Mouse (Mus musculus) intestine, embryonic 15.5 days (tissue): Measurements from ENCODE around the gene Apobec3. TPM values are rescaled to one million over a fixed set of nuclear protein-coding genes. Genes with fewer than 3 reads are reported as not detected.

Source experiments
- ATAC-seq: fragments of 200-750 bp; cut with Nextera tagmentation; 2 replicates; pipeline ENCODE4 v1.8.0; 2017; ENCODE audit warnings: moderate TSS enrichment, moderate library complexity
- H3K27ac ChIP-seq: fragments of 300-500 bp; sonication (generic); 2 replicates; pipeline ENCODE4 v1.5.1; 2015; ENCODE audit warnings: mild to moderate bottlenecking, inconsistent platforms
- H3K27me3 ChIP-seq: fragments of 300-500 bp; sonication (generic); replicated peaks from 2 replicates; pipeline ENCODE4 v1.6.1; 2015; ENCODE audit warnings: inconsistent platforms
- H3K36me3 ChIP-seq: fragments of 300-500 bp; sonication (generic); 2 replicates; pipeline ENCODE4 v1.6.1; 2015; ENCODE audit warnings: inconsistent platforms
- H3K4me1 ChIP-seq: fragments of 300-500 bp; sonication (generic); replicated peaks from 2 replicates; pipeline ENCODE4 v1.6.1; 2015; ENCODE audit warnings: inconsistent platforms
- H3K4me2 ChIP-seq: fragments of 300-500 bp; sonication (generic); replicated peaks from 2 replicates; pipeline ENCODE4 v1.6.1; 2015; ENCODE audit warnings: mild to moderate bottlenecking, inconsistent platforms
- H3K4me3 ChIP-seq: fragments of 300-500 bp; sonication (generic); replicated peaks from 2 replicates; pipeline ENCODE4 v1.5.1; 2015; ENCODE audit warnings: inconsistent platforms
- H3K9ac ChIP-seq: fragments of 300-500 bp; sonication (generic); 2 replicates; pipeline ENCODE4 v1.6.1; 2015; ENCODE audit warnings: inconsistent platforms
- H3K9me3 ChIP-seq: fragments of 300-500 bp; sonication (generic); 2 replicates; pipeline ENCODE4 v1.6.1; 2016; ENCODE audit warnings: inconsistent platforms
- WGBS: fragments of 180-500 bp; shearing (Covaris S2); methylation state at CpG from one replicate; pipeline ENCODE4 v1.1.7; 2015; 5-methylcytosine and 5-hydroxymethylcytosine counted together
- polyA plus RNA-seq: library from polyadenylated mRNA; unstranded; fragments of >200 nt; fragmentation: Nextera tagmentation; extraction: Ambion mirVana; gene quantifications from 2 replicates; pipeline ENCODE4 v1.2.1, GENCODE M21; 2015

Gene Apobec3
- polyA plus RNA-seq, 1 experiment from 2014 or later = 13.1 TPM

DNA sequence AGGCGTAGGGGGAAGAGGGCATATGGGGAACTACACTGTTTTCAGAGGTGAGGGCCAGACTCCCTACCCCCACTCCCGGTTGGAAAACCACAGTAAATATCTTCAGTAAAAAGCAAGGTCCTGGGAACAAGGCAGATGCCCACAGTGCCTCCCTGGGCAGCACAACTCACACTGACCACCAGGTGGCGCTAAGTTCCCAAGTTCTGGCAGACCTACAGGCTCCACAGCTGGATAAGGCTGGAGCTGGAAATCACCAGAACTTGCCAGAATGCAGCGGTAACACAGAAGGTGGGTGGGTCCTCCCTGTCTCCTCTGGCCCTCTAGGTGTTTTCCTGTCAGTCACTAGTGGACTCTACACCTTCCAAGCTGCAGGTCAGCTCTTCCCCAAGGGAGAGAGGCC is 54.6 kb downstream of the Apobec3 start:
- H3K9me3 ChIP-seq = no peaks in the 10 kb centered on the region
- H3K27me3 ChIP-seq = no peaks in the 10 kb centered on the region
- no peak overlapping the region for H3K4me2 ChIP-seq
- H3K9ac ChIP-seq = no peak overlapping the region
- H3K4me3 ChIP-seq = no peak overlapping the region
- peak; percentile 87 for ATAC-seq
- H3K4me1 ChIP-seq = peaks cover 22% of the 10 kb centered on the region
- 10% methylated on average over 4 of the region's 4 CpGs for WGBS
- no peaks in the 10 kb centered on the region for H3K36me3 ChIP-seq
- H3K27ac ChIP-seq = no peak overlapping the region

DNA sequence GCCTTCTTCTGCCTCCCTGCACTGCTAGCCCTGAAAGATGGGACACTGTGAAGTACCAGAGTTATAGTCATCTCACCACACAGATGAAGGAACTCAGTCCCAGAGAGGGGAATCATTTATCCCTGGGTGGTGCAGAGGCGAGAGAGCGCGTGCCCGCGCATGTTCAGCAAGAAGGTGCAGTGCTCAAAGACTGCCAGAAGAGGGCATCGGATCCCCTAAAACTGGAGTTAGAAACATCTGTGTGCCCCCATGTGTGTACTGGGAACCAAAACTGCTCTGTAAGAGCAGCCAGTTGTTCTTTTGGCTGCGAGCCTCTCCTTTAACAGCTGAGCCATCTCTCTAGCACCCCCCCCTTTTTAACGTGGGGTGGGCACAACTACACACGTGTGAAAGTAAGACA is 55.3 kb downstream of the Apobec3 start:
- Histone ChIP-seq H3K27ac (no peak overlapping the region), H3K36me3 (no peaks in the 10 kb centered on the region), H3K9me3 (no peaks in the 10 kb centered on the region), H3K4me1 (peaks cover 30% of the 10 kb centered on the region), H3K27me3 (no peaks in the 10 kb centered on the region), H3K4me2 (no peak overlapping the region), H3K9ac (no peak overlapping the region), H3K4me3 (no peak overlapping the region)
- ATAC-seq = no peak
- WGBS = 69% methylated on average over 9 of the region's 9 CpGs

DNA sequence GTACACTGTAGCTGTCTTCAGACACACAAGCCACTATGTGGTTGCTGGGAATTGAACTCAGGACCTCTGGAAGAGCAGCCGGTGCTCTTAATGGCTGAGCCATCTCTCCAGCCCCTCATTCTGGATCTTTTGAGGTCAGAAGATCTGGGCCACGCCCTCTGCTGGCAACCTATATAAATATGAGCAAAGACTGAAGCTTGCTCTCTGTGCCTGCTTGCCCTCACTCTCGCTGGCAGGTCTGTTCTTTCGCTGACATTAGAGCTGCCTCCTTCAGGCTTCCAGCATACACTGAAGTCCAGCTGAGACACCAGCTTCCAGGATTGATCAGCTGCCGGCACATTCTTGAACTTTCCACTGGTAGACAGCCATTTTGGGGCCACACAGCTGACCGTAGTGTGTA is 56.2 kb downstream of the Apobec3 start:
- Histone ChIP-seq H3K36me3 (no peaks in the 10 kb centered on the region), H3K4me2 (no peak overlapping the region), H3K4me3 (no peak overlapping the region), H3K9me3 (no peaks in the 10 kb centered on the region), H3K4me1 (peaks cover 37% of the 10 kb centered on the region), H3K27ac (no peak overlapping the region), H3K27me3 (no peaks in the 10 kb centered on the region), H3K9ac (no peak overlapping the region)
- ATAC-seq = no peak
- 64% methylated on average over 6 of the region's 6 CpGs for WGBS

DNA sequence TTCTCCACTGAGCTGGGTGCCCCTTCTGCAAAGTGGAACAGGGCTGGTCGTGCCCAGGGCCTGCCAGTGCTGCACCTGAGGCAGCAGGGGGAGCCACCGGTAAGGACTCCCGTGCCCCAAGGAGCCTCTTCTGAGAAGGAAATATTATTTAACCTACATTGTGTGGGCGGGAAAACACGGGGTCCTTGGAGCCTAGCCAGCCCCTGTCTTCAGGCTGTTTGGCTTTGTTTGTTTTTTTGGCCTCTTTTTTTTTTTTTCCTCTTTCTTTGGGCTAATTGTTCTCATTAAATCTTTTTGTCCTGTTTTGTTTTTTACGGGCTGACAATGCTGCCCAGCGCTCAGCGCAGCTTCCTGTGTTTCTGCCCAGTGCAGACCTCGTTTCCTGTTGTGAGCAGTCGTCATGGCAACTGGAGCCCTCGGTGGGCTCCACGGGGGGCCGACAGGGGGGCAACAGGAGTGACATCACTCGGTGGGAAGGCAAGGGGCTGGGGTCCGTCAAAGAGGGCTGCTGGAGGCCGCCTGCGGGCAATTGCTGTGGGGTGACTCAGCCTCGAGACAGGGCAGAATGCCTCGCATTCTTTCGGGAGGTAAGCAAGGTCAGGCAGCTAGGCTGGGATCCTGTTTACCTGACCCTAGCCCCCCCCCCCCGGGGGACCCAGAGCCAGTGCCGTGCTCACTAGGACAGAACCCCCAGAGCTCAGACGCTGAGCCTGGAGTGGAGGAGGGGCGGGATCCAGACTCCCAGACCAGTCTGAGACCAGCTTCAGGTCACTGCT is 59.0 kb downstream of the Apobec3 start:
- H3K4me2 ChIP-seq = peak overlapping the region; percentile 80
- ATAC-seq = peak; percentile 69
- peak overlapping the region; percentile 52 for H3K27ac ChIP-seq
- 4% methylated on average over 23 of the region's 24 CpGs for WGBS
- H3K27me3 ChIP-seq = no peaks in the 10 kb centered on the region
- H3K4me1 ChIP-seq = peaks cover 37% of the 10 kb centered on the region
- no peaks in the 10 kb centered on the region for H3K9me3 ChIP-seq
- peak overlapping the region; percentile 31 for H3K4me3 ChIP-seq
- H3K9ac ChIP-seq = peak overlapping the region; percentile 44
- no peaks in the 10 kb centered on the region for H3K36me3 ChIP-seq

DNA sequence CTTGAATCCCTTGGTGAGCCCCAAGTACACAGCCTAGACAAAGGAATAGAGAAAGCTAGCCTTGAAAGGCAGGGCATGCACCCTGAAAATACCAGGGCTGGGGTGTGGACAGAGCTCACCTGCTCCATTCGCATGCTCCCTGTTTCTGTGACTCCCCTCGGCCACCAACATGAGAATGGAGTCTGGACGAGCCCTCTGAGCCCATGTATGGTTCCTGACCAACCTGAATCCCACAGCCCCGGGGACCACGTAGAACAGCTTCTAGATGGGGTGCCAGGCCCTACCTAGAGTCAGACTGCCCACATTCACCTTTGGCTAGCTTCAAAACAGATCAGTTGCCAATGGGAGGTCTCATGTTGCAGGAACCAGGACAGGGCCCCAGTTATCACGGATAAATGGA is 59.8 kb downstream of the Apobec3 start:
- H3K9me3 ChIP-seq = no peaks in the 10 kb centered on the region
- H3K9ac ChIP-seq = no peak overlapping the region
- H3K27ac ChIP-seq = peak overlapping the region; percentile 52
- H3K4me1 ChIP-seq = peaks cover 36% of the 10 kb centered on the region
- H3K4me2 ChIP-seq = no peak overlapping the region; the same call in 1 of the 2 replicates
- 64% methylated on average over 6 of the region's 6 CpGs for WGBS
- H3K4me3 ChIP-seq = no peak overlapping the region
- H3K36me3 ChIP-seq = no peaks in the 10 kb centered on the region
- 0 out of 2 replicates have a peak, but pooled peaks have one; percentile 3 for ATAC-seq
- no peaks in the 10 kb centered on the region for H3K27me3 ChIP-seq

DNA sequence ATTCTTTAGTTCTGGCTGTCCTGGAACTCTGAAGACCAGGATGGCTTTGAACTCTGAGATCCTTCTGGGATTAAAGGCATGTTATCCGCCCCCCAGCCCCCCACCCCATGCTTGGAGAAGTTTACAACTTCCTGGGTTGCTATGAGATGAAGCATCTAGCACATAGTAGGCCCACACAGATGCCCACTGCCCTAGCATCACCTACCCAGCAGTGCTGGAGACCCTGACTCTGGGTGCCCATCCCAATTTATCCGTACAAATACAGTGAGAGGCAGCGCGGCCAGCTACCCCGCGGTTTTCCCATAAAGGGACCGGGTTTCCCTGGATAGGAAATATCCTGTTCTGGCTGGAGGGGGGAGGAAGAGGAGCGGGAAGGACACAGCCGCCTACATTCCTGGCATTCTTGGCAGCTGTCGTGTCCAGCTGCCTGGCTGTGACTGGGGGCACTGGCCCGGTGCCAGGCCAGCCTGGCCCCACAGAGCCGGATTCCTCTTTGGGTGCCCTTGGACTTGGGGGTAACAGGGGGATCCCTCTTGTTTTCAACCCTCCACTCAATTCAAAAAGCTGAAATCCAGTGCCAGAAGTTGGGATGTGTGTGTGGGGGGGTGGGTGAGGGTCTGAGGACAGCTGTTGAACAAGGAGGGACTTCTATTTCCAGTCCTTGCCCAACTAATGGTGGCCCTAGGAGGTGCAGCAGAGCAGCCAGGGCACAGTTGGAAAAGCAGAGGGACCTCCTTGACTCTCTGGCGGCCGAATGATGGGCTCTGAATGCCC is 60.5 kb downstream of the Apobec3 start:
- Histone ChIP-seq H3K27ac (peak overlapping the region; percentile 52), H3K4me1 (peaks cover 33% of the 10 kb centered on the region), H3K4me2 (no peak overlapping the region; the same call in 1 of the 2 replicates), H3K36me3 (no peaks in the 10 kb centered on the region), H3K27me3 (no peaks in the 10 kb centered on the region), H3K9me3 (no peaks in the 10 kb centered on the region), H3K9ac (no peak overlapping the region), H3K4me3 (no peak overlapping the region)
- 38% methylated on average over 14 of the region's 14 CpGs for WGBS
- ATAC-seq = peak; percentile 23

DNA sequence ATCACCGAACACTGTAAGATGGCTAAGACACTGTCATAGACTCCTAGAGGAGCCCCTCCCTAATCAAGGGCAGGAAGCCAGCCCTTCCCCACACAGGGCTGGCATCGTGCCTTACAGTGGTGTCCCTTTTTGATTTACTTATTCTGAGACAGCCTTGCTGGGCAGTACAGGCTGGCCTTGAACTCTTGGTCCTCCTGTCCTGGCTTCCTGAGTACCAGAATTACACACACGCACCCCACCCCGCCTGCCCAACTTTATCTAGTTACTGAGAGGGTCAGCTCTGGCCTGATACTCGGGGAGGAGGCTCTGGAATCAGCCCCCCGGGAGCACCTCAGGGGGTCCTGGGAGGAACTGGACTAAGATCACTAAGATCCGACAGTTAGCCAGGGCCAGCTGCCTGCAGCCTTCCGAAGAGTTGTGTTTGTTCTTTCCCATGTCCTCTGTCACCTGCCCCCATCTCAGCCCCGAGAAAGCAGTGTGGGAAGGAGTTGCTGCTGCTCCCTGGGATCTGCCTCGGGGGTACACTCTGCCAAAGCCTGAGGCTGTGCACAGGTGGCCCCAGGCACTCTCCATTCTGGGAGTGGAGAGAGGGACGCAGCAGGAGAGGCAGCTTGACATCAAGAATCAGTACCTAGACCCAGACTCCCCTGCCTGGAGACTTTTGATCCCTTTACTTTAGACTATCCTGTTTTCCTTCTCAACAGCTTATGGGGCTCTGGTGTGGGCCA is 61.2 kb downstream of the Apobec3 start:
- WGBS = 37% methylated on average over 11 of the region's 11 CpGs
- no peak; the same call in 1 of the 2 replicates for ATAC-seq
- H3K36me3 ChIP-seq = no peaks in the 10 kb centered on the region
- no peaks in the 10 kb centered on the region for H3K27me3 ChIP-seq
- H3K9ac ChIP-seq = no peak overlapping the region
- no peak overlapping the region for H3K4me3 ChIP-seq
- H3K4me1 ChIP-seq = peaks cover 33% of the 10 kb centered on the region
- H3K9me3 ChIP-seq = no peaks in the 10 kb centered on the region
- no peak overlapping the region for H3K4me2 ChIP-seq
- peak overlapping the region; percentile 17; the same call in 1 of the 2 replicates for H3K27ac ChIP-seq

DNA sequence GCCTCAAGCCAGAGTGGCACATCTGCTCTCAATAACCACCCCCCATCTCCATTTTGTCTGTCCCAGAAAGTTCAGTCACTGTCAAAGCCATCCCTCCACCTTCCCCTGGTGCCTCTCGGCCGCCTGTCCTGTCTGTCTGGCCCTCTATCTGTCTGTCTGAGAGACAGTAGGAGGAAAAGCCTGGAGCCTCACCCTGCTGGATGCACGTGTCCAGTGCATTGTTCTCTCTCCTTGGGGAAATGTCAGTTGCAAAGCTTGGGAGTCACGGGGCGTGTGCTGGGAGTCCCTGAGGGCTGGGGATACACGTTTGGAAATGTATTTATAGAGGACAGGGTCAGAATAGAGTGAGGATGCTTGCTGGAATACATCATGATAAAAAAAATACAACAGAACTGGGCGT is 62.0 kb downstream of the Apobec3 start:
- 68% methylated on average over 7 of the region's 7 CpGs for WGBS
- no peak for ATAC-seq
- no peak overlapping the region for H3K27ac ChIP-seq
- H3K4me3 ChIP-seq = no peak overlapping the region
- H3K4me1 ChIP-seq = peaks cover 32% of the 10 kb centered on the region
- H3K36me3 ChIP-seq = no peaks in the 10 kb centered on the region
- H3K9ac ChIP-seq = no peak overlapping the region; the same call in 1 of the 2 replicates
- H3K27me3 ChIP-seq = no peaks in the 10 kb centered on the region
- no peaks in the 10 kb centered on the region for H3K9me3 ChIP-seq
- H3K4me2 ChIP-seq = no peak overlapping the region

DNA sequence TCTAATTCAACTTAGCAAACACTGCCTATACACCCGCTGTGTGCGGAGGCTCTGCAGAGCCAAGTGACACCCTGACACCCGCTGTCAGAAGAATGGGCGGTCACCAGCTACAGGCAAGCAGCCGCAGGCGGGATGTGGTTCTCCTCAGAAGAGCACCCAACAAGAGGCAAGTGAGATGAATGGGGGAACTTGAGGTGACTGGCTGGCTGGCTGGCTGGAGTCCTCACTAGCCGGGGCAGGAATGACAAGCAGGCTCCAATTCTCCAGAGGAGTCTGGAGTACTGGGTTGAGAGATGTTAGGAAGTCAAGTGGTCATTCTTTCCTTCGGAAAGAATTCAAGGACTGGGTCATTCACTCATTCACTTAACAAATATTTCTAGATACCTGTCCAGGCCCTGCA is 65.1 kb downstream of the Apobec3 start:
- WGBS = 74% methylated on average over 8 of the region's 8 CpGs
- Histone ChIP-seq H3K36me3 (no peaks in the 10 kb centered on the region), H3K27me3 (no peaks in the 10 kb centered on the region), H3K9ac (no peak overlapping the region), H3K27ac (no peak overlapping the region), H3K9me3 (no peaks in the 10 kb centered on the region), H3K4me3 (no peak overlapping the region), H3K4me1 (peaks cover 10% of the 10 kb centered on the region), H3K4me2 (no peak overlapping the region)
- no peak for ATAC-seq

DNA sequence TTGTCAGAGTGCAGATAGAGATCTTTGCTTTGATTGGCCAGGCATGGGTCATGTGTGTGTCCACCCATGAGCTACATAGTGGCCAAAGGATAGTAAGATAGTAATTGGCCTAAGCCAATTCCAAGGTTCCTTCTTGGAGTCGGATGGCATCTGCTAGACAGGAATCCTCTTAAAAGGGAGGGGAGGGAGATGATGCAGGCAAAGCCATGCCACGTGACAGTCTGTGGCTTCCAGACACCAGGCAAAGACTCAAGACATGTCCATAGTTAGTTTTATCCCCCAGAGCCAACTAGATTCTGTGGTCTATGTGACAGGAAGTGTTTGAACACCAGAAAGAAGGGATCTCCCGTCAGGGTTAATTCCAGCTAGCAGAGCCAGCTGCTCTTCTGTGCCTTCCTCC is 67.0 kb downstream of the Apobec3 start:
- Histone ChIP-seq H3K4me2 (no peak overlapping the region), H3K27me3 (no peaks in the 10 kb centered on the region), H3K36me3 (no peaks in the 10 kb centered on the region), H3K4me1 (no peaks in the 10 kb centered on the region), H3K9me3 (no peaks in the 10 kb centered on the region), H3K9ac (no peak overlapping the region), H3K27ac (no peak overlapping the region), H3K4me3 (no peak overlapping the region)
- ATAC-seq = no peak
- 54% methylated on average over 3 of the region's 3 CpGs for WGBS

DNA sequence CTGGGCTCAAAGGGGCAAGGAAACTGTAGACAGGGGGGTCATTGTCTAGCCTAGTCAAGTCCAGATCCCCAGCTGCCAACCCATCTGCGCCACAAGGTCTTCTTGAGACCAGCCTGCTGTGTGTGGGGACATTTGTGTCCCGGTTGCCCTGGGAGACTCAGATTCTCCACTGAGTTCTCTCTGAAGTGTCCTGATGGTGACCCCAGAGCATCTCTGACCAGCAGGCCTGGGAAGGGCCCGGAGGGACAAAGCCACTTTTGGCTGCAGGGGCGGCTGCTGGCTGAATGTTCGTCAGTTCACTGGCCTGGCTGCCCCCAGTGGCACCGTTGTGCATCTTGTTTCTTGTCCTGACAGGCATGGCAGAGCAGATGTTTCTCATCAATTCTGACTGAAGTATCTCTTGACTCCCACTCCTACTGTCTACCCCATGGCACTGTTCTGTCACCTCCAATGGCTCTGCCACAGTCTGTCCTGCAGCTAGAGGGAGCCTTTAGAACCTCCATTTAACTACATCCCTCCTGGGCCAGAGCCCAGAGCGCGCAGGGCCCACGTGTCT is 70.0 kb downstream of the Apobec3 start:
- H3K27ac ChIP-seq = no peak overlapping the region
- no peaks in the 10 kb centered on the region for H3K9me3 ChIP-seq
- 64% methylated on average over 9 of the region's 9 CpGs for WGBS
- H3K4me1 ChIP-seq = no peaks in the 10 kb centered on the region
- peak; percentile 51 for ATAC-seq
- no peak overlapping the region for H3K9ac ChIP-seq
- no peaks in the 10 kb centered on the region for H3K36me3 ChIP-seq
- H3K4me2 ChIP-seq = no peak overlapping the region
- H3K27me3 ChIP-seq = no peaks in the 10 kb centered on the region
- no peak overlapping the region for H3K4me3 ChIP-seq

DNA sequence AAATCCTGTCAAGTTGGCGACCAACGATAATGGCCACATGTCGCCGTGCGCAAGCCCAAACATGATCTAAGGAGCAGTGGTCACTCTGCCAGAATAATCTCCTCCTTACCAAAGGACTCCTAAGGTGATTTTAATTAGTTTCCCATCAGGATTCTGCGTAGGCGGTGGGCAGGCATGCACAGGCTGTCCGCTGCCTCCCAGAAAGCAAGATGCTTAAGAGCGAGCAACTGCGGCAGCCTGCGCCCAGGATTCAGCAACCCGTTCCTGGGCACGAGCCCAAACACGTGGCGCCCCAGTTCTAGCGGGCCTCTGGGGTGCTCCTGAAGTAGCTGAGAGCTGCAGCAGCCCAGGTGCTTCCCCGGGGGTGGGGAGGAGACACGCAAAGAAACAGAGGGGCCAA is 71.2 kb downstream of the Apobec3 start:
- ATAC-seq = no peak
- no peaks in the 10 kb centered on the region for H3K9me3 ChIP-seq
- no peak overlapping the region for H3K4me2 ChIP-seq
- H3K27ac ChIP-seq = no peak overlapping the region
- H3K27me3 ChIP-seq = no peaks in the 10 kb centered on the region
- H3K4me3 ChIP-seq = no peak overlapping the region
- H3K36me3 ChIP-seq = no peaks in the 10 kb centered on the region
- H3K9ac ChIP-seq = no peak overlapping the region
- H3K4me1 ChIP-seq = no peaks in the 10 kb centered on the region
- 88% methylated on average over 18 of the region's 18 CpGs for WGBS
